Mouse (Mus musculus) lung, embryonic 16.5 days (tissue): ENCODE results near the gene Defb45. TPM values are rescaled to one million over a fixed set of nuclear protein-coding genes. Genes with fewer than 3 reads are reported as not detected.

Experiments
- ATAC-seq: fragments of 200-750 bp; cut with Nextera tagmentation; 2 replicates; pipeline ENCODE4 v1.8.0; 2017; ENCODE audit warnings: low read depth, mild to moderate bottlenecking, moderate library complexity
- H3K27ac ChIP-seq: fragments of 300-500 bp; sonication (generic); 2 replicates; pipeline ENCODE4 v1.5.1; 2014; ENCODE audit warnings: mild to moderate bottlenecking, control low read depth, low read length
- H3K27me3 ChIP-seq: fragments of 300-500 bp; sonication (generic); 2 replicates; pipeline ENCODE4 v1.6.1; 2014; ENCODE audit warnings: low read depth, low read length, mixed read lengths; ENCODE audit not compliant: control insufficient read depth, insufficient read depth
- H3K36me3 ChIP-seq: fragments of 300-500 bp; sonication (generic); 2 replicates; pipeline ENCODE4 v1.6.1; 2014; ENCODE audit warnings: low read length; ENCODE audit not compliant: control insufficient read depth, insufficient read depth
- H3K4me1 ChIP-seq: fragments of 300-500 bp; sonication (generic); replicated peaks from 2 replicates; pipeline ENCODE4 v1.6.1; 2014; ENCODE audit warnings: low read length, mixed read lengths; ENCODE audit not compliant: control insufficient read depth, insufficient read depth
- H3K4me2 ChIP-seq: fragments of 300-500 bp; sonication (generic); 2 replicates; pipeline ENCODE4 v1.6.1; 2014; ENCODE audit warnings: low read depth, low read length, control low read depth
- H3K4me3 ChIP-seq: fragments of 300-500 bp; sonication (generic); 2 replicates; pipeline ENCODE4 v1.5.1; 2014; ENCODE audit warnings: mild to moderate bottlenecking, low read length, control low read depth
- H3K9ac ChIP-seq: fragments of 300-500 bp; sonication (generic); 2 replicates; pipeline ENCODE4 v1.6.1; 2014; ENCODE audit warnings: low read length, control low read depth
- H3K9me3 ChIP-seq: fragments of 300-500 bp; sonication (generic); 2 replicates; pipeline ENCODE4 v1.6.1; 2016; ENCODE audit warnings: low read length; ENCODE audit not compliant: control insufficient read depth
- WGBS: fragments of 180-500 bp; shearing (Covaris S2); extraction: QIAGEN DNeasy Blood & Tissue Kit; methylation state at CpG from one replicate; pipeline ENCODE4 v1.1.7; 2014; 5-methylcytosine and 5-hydroxymethylcytosine counted together
- polyA plus RNA-seq: library from polyadenylated mRNA; unstranded; fragments of >200 nt; fragmentation: Nextera tagmentation; extraction: Ambion mirVana; gene quantifications from 2 replicates; pipeline ENCODE4 v1.2.1, GENCODE M21; 2015

Defb45 gene
- not detected in 2 replicates for polyA plus RNA-seq

GRCm38 (mm10) chr2:152599299-152599698 is at the start of gene Defb45:
Gene Defb45, minus strand, starts transcription at chr2:152599399.
- H3K9ac ChIP-seq: no peak within 1 kb of the TSS
- 50% methylated on average over 7 of the region's 7 CpGs for WGBS
- H3K27ac ChIP-seq: no peak within 1 kb of the TSS
- no peak within 1 kb of the TSS for H3K4me3 ChIP-seq
- H3K36me3 ChIP-seq: no peaks in the 10 kb centered on the region
- H3K9me3 ChIP-seq: no peaks in the 10 kb centered on the region
- no peak within 1 kb of the TSS for H3K4me2 ChIP-seq
- no peaks in the 10 kb centered on the region for H3K4me1 ChIP-seq
- no peaks in the 10 kb centered on the region for H3K27me3 ChIP-seq
- no peak for ATAC-seq

- Histone ChIP-seq H3K27ac (peak overlapping the region; percentile 41), H3K27me3 (peaks cover under 1% of the 10 kb centered on the region; the same call in 1 of the 2 replicates), H3K9ac (peak overlapping the region; percentile 13; the same call in 1 of the 2 replicates), H3K4me3 (no peak overlapping the region), H3K4me1 (peaks cover 15% of the 10 kb centered on the region), H3K9me3 (no peaks in the 10 kb centered on the region), H3K36me3 (no peaks in the 10 kb centered on the region), H3K4me2 (no peak overlapping the region)
- peak; percentile 4; the same call in 1 of the 2 replicates for ATAC-seq
- 22% methylated on average over 11 of the region's 11 CpGs for WGBS
Observed at GRCm38 (mm10) chr2:152639406-152640113, 40.4 kb upstream of the Defb45 start.

GRCm38 (mm10) chr2:152638865-152639264 is 39.7 kb upstream of the Defb45 start:
- WGBS: 42% methylated on average over 6 of the region's 6 CpGs
- H3K36me3 ChIP-seq: no peaks in the 10 kb centered on the region

GRCm38 (mm10) chr2:152637381-152637780 is 38.2 kb upstream of the Defb45 start:
- Histone ChIP-seq H3K4me2 (no peak overlapping the region), H3K4me1 (peaks cover 24% of the 10 kb centered on the region), H3K27ac (peak overlapping the region; percentile 94), H3K27me3 (peaks cover 3% of the 10 kb centered on the region; the same call in 1 of the 2 replicates), H3K36me3 (no peaks in the 10 kb centered on the region), H3K9me3 (no peaks in the 10 kb centered on the region), H3K9ac (no peak overlapping the region), H3K4me3 (no peak overlapping the region)
- ATAC-seq: no peak
- 79% methylated on average over 4 of the region's 4 CpGs for WGBS

More at GRCm38 (mm10) chr2:152638865-152639264, 39.7 kb upstream of the Defb45 start:
- peaks cover 3% of the 10 kb centered on the region; the same call in 1 of the 2 replicates for H3K27me3 ChIP-seq
- H3K9me3 ChIP-seq: no peaks in the 10 kb centered on the region
- no peak overlapping the region for H3K9ac ChIP-seq
- H3K4me1 ChIP-seq: peaks cover 15% of the 10 kb centered on the region
- ATAC-seq: no peak
- H3K27ac ChIP-seq: peak overlapping the region; percentile 41
- H3K4me2 ChIP-seq: no peak overlapping the region
- H3K4me3 ChIP-seq: no peak overlapping the region

GRCm38 (mm10) chr2:152637006-152637322 is 37.8 kb upstream of the Defb45 start:
- no peak for ATAC-seq
- H3K9me3 ChIP-seq: no peaks in the 10 kb centered on the region
- H3K36me3 ChIP-seq: no peaks in the 10 kb centered on the region
- WGBS: 39% methylated on average over 6 of the region's 6 CpGs
- H3K27ac ChIP-seq: peak overlapping the region; percentile 94
- H3K27me3 ChIP-seq: peaks cover 3% of the 10 kb centered on the region; the same call in 1 of the 2 replicates
- H3K4me2 ChIP-seq: 0 out of 2 replicates have a peak overlapping the region, but pooled peaks have one; percentile 39
- H3K4me1 ChIP-seq: peaks cover 24% of the 10 kb centered on the region
- peak overlapping the region; percentile 36; the same call in 1 of the 2 replicates for H3K9ac ChIP-seq
- H3K4me3 ChIP-seq: no peak overlapping the region

GRCm38 (mm10) chr2:152636246-152637005 is 37.2 kb upstream of the Defb45 start:
- H3K27ac ChIP-seq: peak overlapping the region; percentile 94
- peak overlapping the region; percentile 39 for H3K9ac ChIP-seq
- 43% methylated on average over 23 of the region's 23 CpGs for WGBS
- H3K4me1 ChIP-seq: peaks cover 24% of the 10 kb centered on the region
- H3K9me3 ChIP-seq: no peaks in the 10 kb centered on the region
- H3K4me2 ChIP-seq: peak overlapping the region; percentile 39
- H3K36me3 ChIP-seq: no peaks in the 10 kb centered on the region
- H3K4me3 ChIP-seq: 0 out of 2 replicates have a peak overlapping the region, but pooled peaks have one; percentile 7
- peak; percentile 92 for ATAC-seq
- H3K27me3 ChIP-seq: peaks cover 3% of the 10 kb centered on the region; the same call in 1 of the 2 replicates

GRCm38 (mm10) chr2:152634311-152634710 is 35.1 kb upstream of the Defb45 start:
- 69% methylated on average over 29 of the region's 29 CpGs for WGBS
- Histone ChIP-seq H3K9me3 (no peaks in the 10 kb centered on the region), H3K9ac (no peak overlapping the region), H3K4me3 (no peak overlapping the region), H3K4me1 (peaks cover 20% of the 10 kb centered on the region), H3K4me2 (no peak overlapping the region), H3K36me3 (no peaks in the 10 kb centered on the region), H3K27me3 (peaks cover 3% of the 10 kb centered on the region; the same call in 1 of the 2 replicates), H3K27ac (no peak overlapping the region)
- ATAC-seq: no peak

GRCm38 (mm10) chr2:152633334-152633733 is 34.1 kb upstream of the Defb45 start:
- peaks cover 6% of the 10 kb centered on the region; the same call in 1 of the 2 replicates for H3K27me3 ChIP-seq
- no peaks in the 10 kb centered on the region for H3K36me3 ChIP-seq
- no peak overlapping the region for H3K4me3 ChIP-seq
- WGBS: 23% methylated on average over 17 of the region's 17 CpGs
- ATAC-seq: no peak; the same call in 1 of the 2 replicates
- H3K9ac ChIP-seq: 0 out of 2 replicates have a peak overlapping the region, but pooled peaks have one; percentile 6
- H3K4me2 ChIP-seq: peak overlapping the region; percentile 15; the same call in 1 of the 2 replicates
- H3K9me3 ChIP-seq: no peaks in the 10 kb centered on the region
- H3K27ac ChIP-seq: no peak overlapping the region
- H3K4me1 ChIP-seq: peaks cover 20% of the 10 kb centered on the region

GRCm38 (mm10) chr2:152629904-152630303 is 30.7 kb upstream of the Defb45 start:
- H3K9me3 ChIP-seq: no peaks in the 10 kb centered on the region
- 70% methylated on average over 6 of the region's 6 CpGs for WGBS
- H3K4me2 ChIP-seq: no peak overlapping the region
- H3K9ac ChIP-seq: no peak overlapping the region
- peaks cover 15% of the 10 kb centered on the region for H3K4me1 ChIP-seq
- H3K27me3 ChIP-seq: peaks cover 35% of the 10 kb centered on the region
- H3K27ac ChIP-seq: no peak overlapping the region
- no peaks in the 10 kb centered on the region for H3K36me3 ChIP-seq
- H3K4me3 ChIP-seq: no peak overlapping the region
- no peak for ATAC-seq
